Comparison of ENCODE assay signal across 7 mouse cellular contexts in genomic region chr11:120905430-120905873, GRCm38 (mm10). TPM values are rescaled to one million over a fixed set of nuclear protein-coding genes. Genes with fewer than 3 reads are reported as not detected.
A peak's percentile ranks its signal among the peaks of the same experiment; 100 is the strongest.
DNase-seq lines count a peak whose midpoint lies in the region; ATAC-seq and TF ChIP-seq lines count a peak whose summit lies in the region.

No protein-coding gene starts in this region.

- 14% methylated on average over 1 of the region's 1 CpGs for WGBS in hindbrain, postnatal 0 days

- no peak overlapping the region for H3K4me3 ChIP-seq in hindbrain, postnatal 0 days (ENCODE audit: low read length)

- peak; percentile 99 for TF ChIP-seq CTCF in hindbrain, postnatal 0 days (IDR thresholded peaks at IDR 0.05; ENCODE audit: low read depth)

- H3K9ac ChIP-seq in hindbrain, postnatal 0 days (replicated peaks; ENCODE audit: low read length), result no peak overlapping the region

- no peak overlapping the region for H3K27ac ChIP-seq in hindbrain, postnatal 0 days

- peak; percentile 81 for DNase-seq in NIH3T3 (ENCODE audit: low read depth)
- DNase-seq in cerebellum, adult 18-20 months, result peak; percentile 74 to 81
- peak; percentile 33 to 54 for DNase-seq in frontal cortex, postnatal 14 days (ENCODE audit: low spot score in 2 of 2)
- peak; percentile 88 for DNase-seq in hindbrain, postnatal 0 days (ENCODE audit: low spot score)
- peak; percentile 70 to 71 for DNase-seq in left cerebral cortex, adult 18-20 months (ENCODE audit: low spot score in 2 of 2)
- peak; percentile 68 for DNase-seq in right cerebral cortex, postnatal 4 days

- no peaks in the 10 kb centered on the region for H3K9me3 ChIP-seq in hindbrain, postnatal 0 days (ENCODE audit: low read length)

- peaks cover 4% of the 10 kb centered on the region; the same call in 1 of the 2 replicates for H3K36me3 ChIP-seq in hindbrain, postnatal 0 days (ENCODE audit: insufficient read depth, low read length)

- no peaks in the 10 kb centered on the region for H3K4me1 ChIP-seq in hindbrain, postnatal 0 days (ENCODE audit: insufficient read depth, low read length)

- peak; percentile 93 for ATAC-seq in hindbrain, postnatal 0 days
- ATAC-seq in megakaryocyte, adult 5-6 weeks (ENCODE audit: poor library complexity, severe bottlenecking), result peak; percentile 97

- H3K27me3 ChIP-seq in hindbrain, postnatal 0 days (ENCODE audit: insufficient read depth, low read length), result no peaks in the 10 kb centered on the region

- no peak overlapping the region for H3K4me2 ChIP-seq in hindbrain, postnatal 0 days (ENCODE audit: low read depth, low read length)

RNA-seq across cellular contexts. Expression of gene Ccdc57, which starts 27.2 kb away (rescaled TPM):
- total RNA-seq in hindbrain, postnatal 0 days (2014; rRNA removed), result 4.2 and 7.1 TPM in 2 replicates
- 4.8 and 5.6 TPM in 2 replicates for polyA plus RNA-seq in hindbrain, postnatal 0 days (2015; fragmentation: Nextera tagmentation; extraction: Ambion mirVana)
- 1 to 10 TPM; 7.2 to 9.3 TPM for total RNA-seq in left cerebral cortex, adult 18-20 months (2021)
- 0.30 and 1.2 TPM in 2 replicates for total RNA-seq in megakaryocyte, adult 5-6 weeks (2015)
- total RNA-seq in megakaryocyte, adult 5-6 weeks (2017), result 2.1 and 2.4 TPM in 2 replicates

RNA-seq across cellular contexts. Expression of gene Slc16a3, which starts 42.8 kb away (rescaled TPM):
- total RNA-seq in hindbrain, postnatal 0 days (2014; rRNA removed), result 22.9 and 24.9 TPM in 2 replicates
- polyA plus RNA-seq in hindbrain, postnatal 0 days (2015; fragmentation: Nextera tagmentation; extraction: Ambion mirVana), result 6.4 and 7.8 TPM in 2 replicates
- 1 to 10 TPM; 3.9 to 4.0 TPM for total RNA-seq in left cerebral cortex, adult 18-20 months (2021)
- total RNA-seq in megakaryocyte, adult 5-6 weeks (2015), result 21.4 and 24.6 TPM in 2 replicates
- total RNA-seq in megakaryocyte, adult 5-6 weeks (2017), result 35.2 and 40.7 TPM in 2 replicates
